Mouse (Mus musculus) neutrophil, adult 5-6 weeks (primary cell): ENCODE data around the gene Hepacam. TPM values are rescaled to one million over a fixed set of nuclear protein-coding genes. Genes with fewer than 3 reads are reported as not detected.

Experiments
- ATAC-seq: fragments of 151-379, 151-347 bp; 2 replicates; pipeline ENCODE4 v1.8.0; 2017; ENCODE audit warnings: mild to moderate bottlenecking, moderate TSS enrichment; ENCODE audit not compliant: insufficient number of reproducible peaks, poor library complexity, low FRiP score, severe bottlenecking; ENCODE audit errors: extremely low read depth
- total RNA-seq: library from RNA; stranded (forward); fragments of 200-1000 nt; gene quantifications from 2 replicates; pipeline ENCODE4 v1.2.3, GENCODE M21; 2017

Hepacam gene
- total RNA-seq, 1 experiment from 2014 or later = not detected

DNA sequence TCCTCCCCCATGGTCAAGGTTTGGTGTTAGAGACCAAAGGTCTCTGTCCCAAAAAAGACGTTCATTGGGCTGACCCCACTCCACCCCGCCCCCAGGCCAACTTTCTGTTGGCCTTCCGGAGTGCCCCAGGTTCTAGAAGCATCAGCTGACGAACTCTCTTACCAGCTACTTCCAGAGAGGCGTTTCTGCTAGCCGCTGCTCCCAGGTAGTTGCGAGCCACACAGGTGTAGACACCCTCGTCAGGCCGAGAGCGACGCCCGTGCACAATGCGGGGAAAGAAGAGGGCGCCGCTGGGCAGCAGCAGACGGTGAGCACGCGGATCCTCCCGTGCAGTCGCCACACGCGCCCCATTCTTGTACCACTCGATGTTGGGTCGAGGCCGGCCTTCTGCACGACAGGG, 62.2 kb downstream of the Hepacam start:
- no peak for ATAC-seq

DNA sequence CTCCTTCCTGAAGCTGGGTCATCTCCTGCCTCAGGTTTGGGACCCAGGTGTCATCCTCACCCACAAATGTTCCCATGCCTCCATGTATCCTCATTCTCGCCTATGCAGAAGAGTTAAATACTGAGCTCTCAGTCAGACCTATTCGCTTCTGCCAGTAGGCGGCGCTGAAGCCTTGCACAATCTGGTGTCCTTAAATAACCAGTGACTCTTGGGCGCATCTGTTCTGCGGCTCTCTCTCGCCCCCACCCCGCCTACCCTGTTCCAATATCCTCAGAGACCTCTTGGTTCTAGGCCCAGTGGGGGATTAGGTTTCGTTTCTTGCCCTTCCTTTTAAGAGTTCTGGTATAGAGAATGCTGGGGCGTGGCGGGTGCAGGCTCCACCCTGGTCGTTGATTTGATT, 63.4 kb downstream of the Hepacam start:
- ATAC-seq = peak; percentile 71

DNA sequence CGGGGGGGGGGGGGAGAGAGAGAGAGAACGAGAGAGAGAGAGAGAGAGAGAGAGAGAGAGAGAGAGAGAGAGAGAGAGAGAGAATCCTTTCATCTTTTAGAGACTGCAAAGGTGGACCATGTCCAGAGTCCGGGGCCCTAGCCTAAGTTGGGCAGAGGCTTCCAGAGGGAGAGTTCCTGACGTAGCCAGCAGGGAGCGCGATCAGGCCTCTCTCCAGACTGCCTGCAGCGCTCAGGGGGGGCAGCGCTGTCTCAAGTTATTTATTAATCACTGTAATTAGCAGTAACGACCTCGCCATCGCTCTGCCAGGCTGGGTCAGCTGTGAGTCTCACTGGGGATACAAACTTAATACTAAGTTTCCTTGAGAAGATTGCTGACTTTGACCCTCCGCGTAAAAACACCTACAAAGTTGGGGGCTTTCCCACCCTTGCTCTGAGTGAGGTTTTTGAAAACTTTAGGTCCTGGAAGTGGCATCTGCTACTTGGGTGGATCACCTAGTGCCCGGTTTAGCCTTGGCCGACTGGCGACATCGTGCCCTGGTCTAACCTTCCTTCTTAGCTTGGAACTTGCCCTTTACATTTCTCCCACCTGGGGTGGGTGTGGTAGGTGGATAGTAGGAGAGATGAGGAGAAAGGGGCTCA, 65.0 kb downstream of the Hepacam start:
- no peak for ATAC-seq

DNA sequence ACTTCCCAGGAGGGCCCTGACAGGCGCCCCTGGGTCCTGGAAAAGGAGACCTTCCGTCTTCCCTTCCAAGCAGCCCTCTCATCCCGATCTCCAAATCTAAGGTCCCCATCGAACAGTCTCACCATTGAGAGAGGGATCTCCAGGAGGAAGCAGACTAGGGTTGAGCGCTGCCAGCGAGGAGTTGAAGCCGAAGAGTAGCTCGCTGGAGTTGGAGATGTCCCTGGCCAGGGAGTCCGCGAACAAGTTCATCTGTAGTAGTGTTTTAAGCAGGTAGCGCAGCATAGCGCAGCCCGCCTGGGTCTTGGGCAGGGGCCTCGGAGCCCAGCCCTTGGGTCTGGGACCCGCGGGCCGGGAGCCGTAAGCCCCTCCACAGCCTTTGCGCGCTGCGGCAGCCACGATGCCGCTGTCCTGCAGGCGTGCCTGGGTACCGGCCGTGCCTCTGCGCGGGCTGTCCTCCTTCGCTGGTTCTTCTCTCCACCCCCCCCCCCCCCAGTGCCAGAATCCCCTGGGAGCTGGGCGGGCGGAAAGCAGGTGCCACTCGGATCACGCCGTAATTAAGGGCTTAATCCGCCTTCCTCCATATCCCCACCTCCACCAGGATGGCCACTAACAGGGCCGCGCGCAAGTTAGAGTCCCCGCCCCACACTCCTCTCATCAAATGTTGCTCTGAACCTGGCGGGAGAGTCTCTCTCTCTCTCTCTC, 65.7 kb downstream of the Hepacam start, which contains the start of gene Robo3:
Gene Robo3 (minus strand): TSS at position 527 of the 702 bp plus-strand sequence.
- ATAC-seq = no peak

DNA sequence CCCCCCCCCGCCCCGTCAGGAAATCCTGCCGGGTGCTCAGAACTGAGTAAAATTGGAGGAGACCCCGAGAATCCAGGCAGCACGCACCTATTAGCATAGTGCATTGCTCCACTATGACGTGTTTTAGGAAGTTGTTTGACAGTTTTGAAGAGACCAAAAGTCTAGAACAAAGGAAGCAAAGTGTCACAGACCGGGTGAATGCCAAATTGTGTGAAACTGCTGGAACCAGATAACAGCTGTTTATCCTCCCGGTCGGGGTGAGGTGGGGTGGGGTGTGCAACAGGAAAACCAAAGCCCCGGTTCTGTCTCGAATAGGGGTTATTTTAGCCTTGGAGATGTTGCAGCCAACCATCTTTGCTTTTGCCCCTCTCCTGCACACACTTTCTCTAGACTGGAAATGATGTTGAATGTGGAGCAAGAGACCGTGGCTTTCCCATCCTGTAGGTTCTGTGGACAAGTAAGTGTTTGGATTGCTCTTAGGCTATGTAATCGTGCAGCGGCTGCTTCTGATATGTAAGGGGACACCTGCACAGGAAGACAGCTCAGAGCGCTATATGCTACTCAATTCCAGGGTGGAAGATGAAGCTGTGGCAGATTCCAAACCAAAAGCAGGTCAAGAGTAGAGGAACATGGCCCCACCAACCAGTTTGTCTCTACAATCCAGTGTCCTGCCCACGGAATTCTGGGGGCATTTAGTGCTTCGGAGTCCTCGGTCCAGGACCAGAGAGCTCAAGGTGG, 66.8 kb downstream of the Hepacam start:
- ATAC-seq = no peak

DNA sequence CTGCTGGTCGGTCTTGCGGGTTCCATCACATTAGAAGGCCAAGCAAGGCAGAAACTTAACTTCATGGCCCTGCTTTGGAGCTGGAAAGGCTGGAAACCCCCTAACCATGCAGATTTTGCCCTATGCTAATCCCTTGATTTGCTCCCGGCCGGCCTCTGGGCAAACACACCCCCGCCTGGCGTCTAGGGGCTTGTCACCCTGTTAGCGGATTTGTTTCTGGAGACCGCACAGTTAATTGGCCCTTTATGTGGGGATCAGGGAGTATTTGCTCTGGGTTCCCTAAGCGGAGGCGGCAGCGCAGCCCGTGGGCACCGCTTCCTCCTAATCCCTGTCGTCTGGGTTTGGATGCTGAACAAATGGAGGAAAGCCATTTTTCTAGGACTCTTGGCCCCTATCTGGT, 67.8 kb downstream of the Hepacam start:
- ATAC-seq = no peak

DNA sequence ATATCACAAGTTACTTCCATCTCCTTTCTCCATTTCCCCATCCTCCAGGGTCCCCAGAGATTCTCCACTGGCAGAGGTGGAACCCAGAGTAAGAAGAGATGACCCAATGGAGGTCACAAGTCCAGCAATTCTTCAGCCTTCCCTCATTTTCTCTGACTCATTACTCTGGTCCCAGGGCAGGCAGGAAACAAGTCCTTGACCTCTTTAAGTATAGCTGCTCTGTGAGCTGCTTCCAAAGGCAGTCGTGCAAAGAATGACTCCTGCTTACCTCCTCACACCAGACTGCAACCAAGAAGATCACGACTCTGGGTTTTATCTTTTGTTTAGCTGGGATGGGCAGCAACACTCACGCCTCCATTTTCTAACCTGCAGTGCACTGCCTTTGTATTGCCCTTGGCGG, 68.5 kb downstream of the Hepacam start:
- ATAC-seq = no peak

Other genes starting within 250 kb of the Hepacam start
- not detected in 2 replicates for gene Pknox2, start 219.9 kb upstream of the Hepacam start, total RNA-seq
- 2.0 and 2.8 TPM in 2 replicates for gene Tmem218, start 159.1 kb upstream of the Hepacam start, total RNA-seq
- 30.0 and 30.4 TPM in 2 replicates for gene Slc37a2, start 111.6 kb upstream of the Hepacam start, total RNA-seq
- 13.5 and 15.1 TPM in 2 replicates for gene Ccdc15, start 18.9 kb upstream of the Hepacam start, total RNA-seq
- gene Robo4, start 34.5 kb downstream of the Hepacam start, total RNA-seq = 0.12 TPM in 1 of 2 replicates, not detected in the other
- not detected in 2 replicates for gene Robo3, start 65.9 kb downstream of the Hepacam start, total RNA-seq
- gene Msantd2, start 122.0 kb downstream of the Hepacam start, total RNA-seq = 56.7 and 63.6 TPM in 2 replicates
- 1.9 and 2.1 TPM in 2 replicates for gene Esam, start 160.7 kb downstream of the Hepacam start, total RNA-seq
- gene Vsig2, start 171.9 kb downstream of the Hepacam start, total RNA-seq = 0.70 TPM in 1 of 2 replicates, not detected in the other
- gene Nrgn, start 185.6 kb downstream of the Hepacam start, total RNA-seq = 13.3 and 15.0 TPM in 2 replicates
- 6.4 and 10.5 TPM in 2 replicates for gene Siae, start 188.3 kb downstream of the Hepacam start, total RNA-seq
- 2.2 and 2.9 TPM in 2 replicates for gene Spa17, start 246.4 kb downstream of the Hepacam start, total RNA-seq